Mouse (Mus musculus): ENCODE data around the gene Jun. TPM values are rescaled to one million over a fixed set of nuclear protein-coding genes. Genes with fewer than 3 reads are reported as not detected.

The Jun gene
- polyA plus RNA-seq, 1 experiment from 2014 or later, result 25.6 TPM

Other genes with a start within 250 kb of the Jun start
- gene Eqtn, start 123.4 kb downstream of the Jun start, polyA plus RNA-seq (2014; fragmentation: Nextera tagmentation; extraction: Ambion mirVana), result 0.15 TPM in 1 of 2 replicates, not detected in the other
- gene Mysm1, start 73.1 kb downstream of the Jun start, polyA plus RNA-seq (2014; fragmentation: Nextera tagmentation; extraction: Ambion mirVana), result 29.6 and 42.0 TPM in 2 replicates

Data from hindbrain, embryonic 11.5 days (tissue).